Mouse (Mus musculus) macrophage (primary cell): ENCODE measurements at regions not wholly inside any gene's neighbourhood (a gene's known extent, or its start where the extent isn't known, plus 50 kb on each side); places are given as distances from the start of the nearest gene placed in this dataset.

Source experiments
- H3K27ac ChIP-seq: fragments of 350-480 bp; formaldehyde crosslinking; 2 replicates; pipeline ENCODE4 v1.9.0; 2021
- H3K36me3 ChIP-seq: fragments of 350-480 bp; formaldehyde crosslinking; 2 replicates; pipeline ENCODE4 v1.9.0; 2021; ENCODE audit errors: inconsistent target
- H3K4me3 ChIP-seq: fragments of 350-480 bp; formaldehyde crosslinking; 2 replicates; pipeline ENCODE4 v1.9.0; 2021; ENCODE audit errors: inconsistent target
- H3K79me2 ChIP-seq: fragments of 350-480 bp; formaldehyde crosslinking; 2 replicates; pipeline ENCODE4 v1.9.0; 2021; ENCODE audit errors: inconsistent target
- WGBS: methylation state at CpG from one replicate; pipeline ENCODE4 v1.1.7; 2026; ENCODE audit warnings: inconsistent platforms; ENCODE audit not compliant: missing documents; 5-methylcytosine and 5-hydroxymethylcytosine counted together

DNA sequence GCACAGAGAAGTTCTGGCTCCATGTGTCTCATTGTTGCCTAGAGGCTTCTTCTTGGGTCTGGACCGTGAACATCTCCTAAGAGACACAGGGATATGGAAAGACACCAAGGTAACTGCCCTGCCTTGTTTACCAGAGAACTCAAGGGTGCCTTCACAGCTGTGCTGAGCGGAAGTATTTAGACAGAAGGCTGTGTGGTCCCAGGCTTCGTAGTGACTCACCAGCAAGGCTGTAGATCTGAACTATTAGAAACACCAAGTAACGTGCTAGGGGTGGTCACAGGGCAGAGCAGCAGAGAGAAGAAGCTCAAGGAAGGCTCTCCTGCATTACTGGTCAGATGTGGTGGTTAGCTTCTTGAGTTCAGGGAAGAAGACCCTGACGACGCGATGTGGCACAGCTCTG is 51.6 kb upstream of the Lpp start:
- no peak overlapping the region for H3K27ac ChIP-seq
- no peaks in the 10 kb centered on the region for H3K36me3 ChIP-seq
- no peak overlapping the region for H3K4me3 ChIP-seq
- no peaks in the 10 kb centered on the region for H3K79me2 ChIP-seq
- WGBS, result 90% methylated on average over 7 of the region's 7 CpGs

DNA sequence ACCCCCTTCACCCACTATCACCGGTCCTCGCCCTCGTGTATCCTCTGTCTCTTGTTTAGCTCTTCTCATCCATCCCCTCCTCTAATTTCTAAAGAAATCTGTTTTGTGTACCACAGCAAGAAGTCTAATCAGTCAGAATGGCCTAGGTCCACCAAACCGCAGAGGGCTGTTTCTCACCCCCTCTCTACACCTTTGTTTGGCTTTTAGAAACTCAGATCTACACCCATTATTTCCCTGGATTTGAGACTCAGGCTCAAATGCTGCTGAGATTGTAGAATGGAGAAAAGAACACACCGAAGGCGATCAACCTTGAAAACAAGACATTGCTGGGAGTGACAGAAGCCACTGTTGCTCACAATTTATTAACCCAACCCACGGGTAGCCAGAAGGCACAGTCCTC is 52.7 kb upstream of the Lpp start:
- WGBS, result 95% methylated on average over 7 of the region's 7 CpGs
- Histone ChIP-seq H3K27ac (no peak overlapping the region), H3K36me3 (no peaks in the 10 kb centered on the region), H3K4me3 (no peak overlapping the region), H3K79me2 (no peaks in the 10 kb centered on the region)

DNA sequence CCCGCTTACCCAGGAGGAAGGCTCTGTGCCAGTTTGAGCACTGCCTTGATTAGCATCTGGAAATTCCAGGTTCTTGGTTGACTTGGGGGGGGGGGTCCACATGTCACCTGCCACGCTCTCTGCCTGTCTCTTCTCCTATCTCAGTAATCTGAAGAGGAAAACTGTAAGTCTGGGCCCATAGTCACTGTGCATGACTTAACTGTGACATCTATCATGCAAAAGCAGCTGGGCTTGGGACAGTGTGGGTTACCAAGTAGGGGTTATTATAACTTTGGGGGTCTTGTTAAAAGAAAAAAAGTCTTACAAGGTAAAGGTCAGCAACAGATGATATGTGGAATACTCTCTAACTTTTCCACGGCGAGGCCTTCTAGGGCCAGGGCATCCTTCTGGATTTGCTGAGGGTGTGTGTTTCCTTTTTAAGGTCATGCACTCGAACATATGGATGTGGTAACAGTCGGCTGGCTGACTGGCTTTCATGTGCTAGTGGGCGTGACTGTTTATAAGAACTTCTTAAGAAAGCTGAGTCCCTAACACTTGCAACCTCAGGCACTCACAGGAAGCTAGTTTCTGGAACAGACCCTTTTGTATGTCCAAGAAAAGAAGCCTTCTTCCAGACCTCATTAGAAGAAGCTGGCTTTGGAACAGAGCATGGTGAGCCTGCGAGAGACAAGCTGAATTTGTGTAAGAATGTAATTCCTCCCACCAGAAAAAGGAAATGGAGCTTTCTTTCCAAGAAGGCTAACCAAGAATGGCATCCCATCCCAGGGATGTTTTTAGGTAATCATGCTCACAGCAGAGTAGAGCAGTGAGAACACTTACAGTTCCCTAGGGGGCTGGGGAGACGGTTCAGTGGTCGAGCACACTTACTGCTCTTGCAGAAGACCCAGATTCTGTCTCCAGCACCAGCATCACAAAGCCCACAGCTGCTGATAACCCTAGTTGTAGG is 53.7 kb upstream of the Lpp start:
- H3K4me3 ChIP-seq, result no peak overlapping the region
- no peak overlapping the region for H3K27ac ChIP-seq
- no peaks in the 10 kb centered on the region for H3K79me2 ChIP-seq
- 75% methylated on average over 10 of the region's 10 CpGs for WGBS
- no peaks in the 10 kb centered on the region for H3K36me3 ChIP-seq

DNA sequence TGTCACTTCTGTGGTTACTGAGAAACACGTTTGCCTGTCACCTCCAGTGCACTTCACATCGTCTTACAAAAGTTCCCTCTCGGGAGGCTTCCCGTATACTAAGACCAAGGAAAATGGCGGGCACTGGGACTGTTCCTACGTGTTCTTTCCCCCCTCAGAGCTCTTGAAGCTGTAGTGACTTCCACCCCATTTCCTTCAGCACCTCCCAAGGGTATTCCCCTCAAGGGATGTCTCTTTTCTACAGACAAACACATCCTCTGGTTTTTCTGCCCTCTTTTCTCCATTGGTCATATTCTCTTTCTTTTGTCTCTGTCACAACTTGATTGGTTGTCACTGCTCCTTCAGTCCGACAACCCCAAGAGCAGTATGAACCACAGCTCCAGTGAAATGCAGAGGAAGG is 54.9 kb upstream of the Lpp start:
- Histone ChIP-seq H3K27ac (no peak overlapping the region), H3K36me3 (no peaks in the 10 kb centered on the region), H3K79me2 (no peaks in the 10 kb centered on the region), H3K4me3 (no peak overlapping the region)
- WGBS, result 90% methylated on average over 7 of the region's 7 CpGs

DNA sequence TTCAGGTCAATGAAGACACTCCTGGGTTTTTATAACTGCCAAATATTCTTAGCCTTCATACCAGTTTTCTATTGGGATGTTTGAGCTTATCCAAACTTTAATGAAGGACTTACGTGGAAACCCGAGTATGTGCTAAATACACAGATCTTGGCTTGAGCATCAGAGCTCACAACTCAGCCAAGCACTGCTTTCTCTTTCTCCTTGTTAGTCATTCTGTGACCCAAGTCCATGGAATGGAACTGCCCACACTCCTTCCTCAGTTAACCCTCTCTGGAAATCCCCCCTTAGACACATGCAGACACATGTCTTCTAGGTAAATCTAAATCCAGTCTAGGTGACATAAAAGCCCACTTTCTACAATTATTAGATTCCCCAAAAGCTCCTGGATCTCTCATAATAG is 58.9 kb upstream of the Lpp start:
- Histone ChIP-seq H3K36me3 (no peaks in the 10 kb centered on the region), H3K79me2 (no peaks in the 10 kb centered on the region), H3K27ac (no peak overlapping the region), H3K4me3 (no peak overlapping the region)
- WGBS, result 97% methylated on average over 2 of the region's 2 CpGs

DNA sequence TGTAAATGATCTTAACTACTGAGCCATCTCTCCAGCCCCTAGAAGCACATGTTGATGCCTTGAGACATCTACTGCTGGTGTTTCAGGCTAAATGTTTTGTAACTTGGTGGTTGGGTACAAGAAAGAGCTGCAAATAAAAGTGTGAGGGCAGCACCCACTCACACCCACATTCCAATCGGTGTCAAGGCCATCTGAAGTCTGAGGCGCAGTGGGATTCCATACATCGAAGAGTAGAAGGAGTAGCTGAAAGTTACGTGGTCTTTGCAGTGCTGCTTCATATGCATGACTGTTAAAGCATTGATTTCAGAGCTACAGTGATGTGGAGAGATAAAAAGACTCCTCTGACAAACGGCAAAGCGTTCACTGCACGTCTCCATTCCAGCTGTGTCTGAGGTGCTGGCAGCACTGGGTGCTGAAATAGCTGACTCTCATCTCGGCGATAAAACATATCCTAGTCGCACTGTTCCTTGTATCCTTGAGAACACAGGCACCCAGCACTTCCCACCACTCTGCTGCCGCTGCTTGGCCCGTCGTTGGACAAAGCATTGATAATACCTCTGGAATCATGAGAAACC is 61.8 kb upstream of the Lpp start:
- Histone ChIP-seq H3K36me3 (no peaks in the 10 kb centered on the region), H3K4me3 (no peak overlapping the region), H3K79me2 (no peaks in the 10 kb centered on the region), H3K27ac (no peak overlapping the region)
- WGBS, result 97% methylated on average over 13 of the region's 13 CpGs

DNA sequence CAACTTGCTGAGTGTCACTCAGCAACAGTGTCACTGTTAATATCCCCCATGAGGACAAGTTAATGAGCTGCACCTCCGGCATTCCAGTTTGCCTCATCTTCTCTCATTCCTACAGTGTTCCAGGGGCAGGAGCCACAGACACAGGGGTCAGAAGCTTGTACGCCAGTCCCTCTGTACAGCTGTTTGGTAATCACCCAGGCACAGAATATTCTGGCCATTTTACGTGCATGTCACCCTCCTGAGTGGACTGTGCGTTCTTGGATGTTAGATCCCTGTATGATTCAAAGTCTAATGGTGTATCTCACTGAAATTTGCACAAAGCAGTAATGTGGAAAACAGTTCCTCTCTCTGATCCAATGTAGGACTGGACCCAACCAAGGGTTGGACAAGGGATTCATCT is 66.7 kb upstream of the Lpp start:
- Histone ChIP-seq H3K36me3 (no peaks in the 10 kb centered on the region), H3K79me2 (no peaks in the 10 kb centered on the region), H3K4me3 (no peak overlapping the region), H3K27ac (no peak overlapping the region)
- 100% methylated on average over 4 of the region's 4 CpGs for WGBS

DNA sequence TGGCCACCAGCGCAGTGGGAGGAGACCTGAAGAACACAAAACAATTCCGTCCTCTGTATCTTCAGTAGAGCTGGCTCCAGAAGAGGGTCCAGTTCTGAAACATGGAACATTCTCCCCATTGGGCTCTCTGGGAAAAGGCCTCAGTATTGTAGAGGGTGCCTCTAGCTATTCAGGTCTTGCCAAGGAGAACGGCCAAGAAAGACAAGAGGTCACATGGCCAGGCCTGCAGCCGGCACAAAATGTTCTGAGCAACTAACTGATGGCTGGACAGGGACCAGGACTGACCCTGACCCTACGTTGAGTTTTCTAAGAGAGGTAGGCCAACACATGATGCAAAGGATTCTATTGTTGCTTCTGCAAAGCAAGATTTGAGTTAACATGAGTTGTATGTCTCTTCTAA is 67.3 kb upstream of the Lpp start:
- no peak overlapping the region for H3K4me3 ChIP-seq
- WGBS, result 94% methylated on average over 5 of the region's 5 CpGs
- H3K36me3 ChIP-seq, result no peaks in the 10 kb centered on the region
- H3K27ac ChIP-seq, result no peak overlapping the region
- no peaks in the 10 kb centered on the region for H3K79me2 ChIP-seq

DNA sequence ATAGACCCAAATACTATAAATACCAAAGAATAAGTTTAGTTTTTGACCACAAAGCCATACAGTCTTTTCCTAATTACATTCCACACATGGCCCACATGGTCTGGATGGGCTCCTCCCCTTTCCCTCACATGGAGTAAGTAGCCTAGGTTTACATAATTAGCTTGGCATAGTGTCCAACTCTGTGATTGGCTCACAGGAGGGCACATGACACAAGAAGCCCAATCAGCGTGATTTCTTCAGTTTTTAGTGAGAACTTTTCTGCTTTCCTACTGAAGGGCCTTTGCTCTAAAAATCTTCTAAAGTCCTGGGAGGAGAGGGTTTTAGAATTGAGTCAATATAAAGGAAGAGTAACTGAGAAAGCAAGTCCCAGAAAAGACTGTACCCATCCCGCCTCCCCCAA is 68.4 kb upstream of the Lpp start:
- Histone ChIP-seq H3K36me3 (no peaks in the 10 kb centered on the region), H3K27ac (no peak overlapping the region), H3K79me2 (no peaks in the 10 kb centered on the region), H3K4me3 (no peak overlapping the region)
- 96% methylated on average over 2 of the region's 2 CpGs for WGBS

DNA sequence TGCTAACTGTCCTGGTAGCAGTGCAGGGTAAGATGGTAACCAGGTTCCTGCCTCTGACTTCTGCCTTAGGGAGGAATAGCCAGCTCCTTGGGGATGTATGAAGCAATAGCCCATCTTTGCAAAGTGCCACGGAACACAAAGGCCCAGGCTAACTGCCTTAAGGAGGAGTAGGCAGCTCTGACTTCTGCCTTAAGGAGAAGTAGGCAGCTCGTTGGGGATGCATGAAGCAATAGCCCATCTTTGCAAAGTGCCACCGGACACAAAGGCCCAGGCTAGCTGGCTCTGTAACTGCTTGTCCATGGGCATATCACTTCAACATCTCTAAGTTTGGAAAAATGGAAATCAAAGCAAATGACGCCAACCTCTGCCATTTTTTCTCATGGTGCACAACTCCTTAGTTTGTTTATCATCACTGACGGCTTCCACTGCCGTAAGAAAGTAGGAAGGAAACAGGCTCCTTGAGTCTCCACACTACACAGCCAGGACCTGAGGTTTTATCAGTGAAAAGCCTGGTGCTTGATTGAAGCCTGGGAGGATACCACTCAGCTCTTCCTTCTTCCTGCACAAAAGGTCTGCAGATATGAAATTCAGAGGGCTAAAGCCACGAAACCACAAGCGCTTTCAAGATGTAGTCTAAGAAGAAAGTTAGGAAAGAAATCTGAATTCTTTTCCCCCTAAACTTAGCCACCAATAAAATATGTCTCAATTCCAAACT is 74.4 kb upstream of the Lpp start:
- 46% methylated on average over 8 of the region's 8 CpGs for WGBS
- H3K79me2 ChIP-seq, result no peaks in the 10 kb centered on the region
- no peak overlapping the region for H3K27ac ChIP-seq
- no peaks in the 10 kb centered on the region for H3K36me3 ChIP-seq
- no peak overlapping the region for H3K4me3 ChIP-seq

DNA sequence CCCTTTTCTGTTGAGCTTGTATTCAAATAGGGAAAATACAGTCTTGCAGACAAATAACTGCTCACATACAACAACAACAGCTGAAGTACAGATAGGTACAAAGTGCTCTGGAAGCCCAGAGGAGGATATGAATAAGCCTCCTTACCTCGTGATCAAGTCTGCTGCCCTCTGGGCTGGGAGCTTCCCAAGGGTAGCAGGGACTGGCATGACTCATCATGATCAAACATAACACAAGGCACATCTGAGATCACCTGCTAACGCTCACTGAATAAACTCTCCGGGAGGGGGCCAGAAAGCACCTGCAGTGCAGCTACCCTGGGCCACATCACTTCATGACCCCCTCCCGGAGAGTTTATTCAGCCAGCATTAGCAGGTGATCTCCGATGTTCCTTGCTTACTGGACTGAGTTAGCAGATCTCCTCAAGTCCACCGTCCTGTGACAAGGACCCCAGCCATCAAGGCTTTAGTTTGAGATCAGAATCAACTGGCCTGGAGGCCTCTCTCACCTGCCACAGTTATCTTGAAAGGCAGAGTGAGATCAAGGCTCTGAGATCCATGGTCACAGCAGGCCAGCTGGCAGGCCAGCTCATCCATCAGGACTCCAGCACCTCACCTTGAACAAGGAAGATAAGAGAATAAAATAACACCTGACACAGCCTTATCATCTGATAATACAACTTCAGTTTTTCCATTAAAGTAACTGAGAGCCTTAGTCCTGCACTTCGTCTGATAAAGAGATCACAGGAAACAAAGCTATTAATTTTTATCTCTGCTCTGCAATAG is 79.6 kb upstream of the Lpp start:
- H3K79me2 ChIP-seq, result no peaks in the 10 kb centered on the region
- H3K36me3 ChIP-seq, result no peaks in the 10 kb centered on the region
- 90% methylated on average over 7 of the region's 7 CpGs for WGBS
- no peak overlapping the region for H3K4me3 ChIP-seq
- H3K27ac ChIP-seq, result no peak overlapping the region

DNA sequence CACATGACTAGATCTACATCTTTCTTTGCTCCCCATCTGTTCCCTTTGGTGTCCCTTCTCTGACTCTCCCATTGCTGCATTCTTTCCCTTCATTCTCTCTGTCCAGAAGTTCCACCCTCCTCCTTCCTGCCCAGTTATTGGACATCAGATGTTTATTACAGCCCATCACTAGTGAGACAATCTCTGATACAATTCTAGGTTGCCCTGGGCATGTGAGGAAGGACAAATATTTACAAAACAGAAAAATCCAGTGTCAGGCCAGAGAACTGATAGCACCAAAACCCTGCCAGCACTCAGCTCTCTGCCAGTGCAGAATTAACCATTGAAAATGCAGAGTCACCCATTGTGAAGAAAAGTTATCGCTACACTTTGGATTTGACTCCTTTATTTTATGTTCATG is 87.9 kb upstream of the Lpp start:
- 100% methylated on average over 1 of the region's 1 CpGs for WGBS
- no peaks in the 10 kb centered on the region for H3K79me2 ChIP-seq
- no peaks in the 10 kb centered on the region for H3K36me3 ChIP-seq
- H3K4me3 ChIP-seq, result no peak overlapping the region
- H3K27ac ChIP-seq, result no peak overlapping the region

DNA sequence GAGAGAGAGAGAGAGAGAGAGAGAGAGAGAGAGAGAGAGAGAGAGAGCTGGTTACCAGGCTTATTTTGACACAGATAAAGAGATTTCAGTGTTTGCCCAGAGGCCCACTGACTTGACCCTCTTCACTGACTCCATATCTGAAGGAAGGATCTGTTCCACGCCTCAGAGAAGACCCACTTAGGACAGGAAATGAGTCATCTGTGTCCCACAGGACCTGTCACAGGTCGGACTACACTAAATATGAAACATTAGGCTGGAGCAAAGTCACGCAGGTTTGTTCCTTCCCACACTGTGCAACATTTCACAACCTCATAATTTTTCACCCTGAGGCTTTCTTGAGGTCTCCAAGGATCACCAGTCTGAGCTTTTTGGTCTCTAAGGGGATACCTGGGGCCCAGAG is 96.5 kb upstream of the Lpp start:
- WGBS, result 67% methylated on average over 3 of the region's 3 CpGs
- Histone ChIP-seq H3K79me2 (no peaks in the 10 kb centered on the region), H3K36me3 (no peaks in the 10 kb centered on the region), H3K4me3 (no peak overlapping the region), H3K27ac (no peak overlapping the region)

DNA sequence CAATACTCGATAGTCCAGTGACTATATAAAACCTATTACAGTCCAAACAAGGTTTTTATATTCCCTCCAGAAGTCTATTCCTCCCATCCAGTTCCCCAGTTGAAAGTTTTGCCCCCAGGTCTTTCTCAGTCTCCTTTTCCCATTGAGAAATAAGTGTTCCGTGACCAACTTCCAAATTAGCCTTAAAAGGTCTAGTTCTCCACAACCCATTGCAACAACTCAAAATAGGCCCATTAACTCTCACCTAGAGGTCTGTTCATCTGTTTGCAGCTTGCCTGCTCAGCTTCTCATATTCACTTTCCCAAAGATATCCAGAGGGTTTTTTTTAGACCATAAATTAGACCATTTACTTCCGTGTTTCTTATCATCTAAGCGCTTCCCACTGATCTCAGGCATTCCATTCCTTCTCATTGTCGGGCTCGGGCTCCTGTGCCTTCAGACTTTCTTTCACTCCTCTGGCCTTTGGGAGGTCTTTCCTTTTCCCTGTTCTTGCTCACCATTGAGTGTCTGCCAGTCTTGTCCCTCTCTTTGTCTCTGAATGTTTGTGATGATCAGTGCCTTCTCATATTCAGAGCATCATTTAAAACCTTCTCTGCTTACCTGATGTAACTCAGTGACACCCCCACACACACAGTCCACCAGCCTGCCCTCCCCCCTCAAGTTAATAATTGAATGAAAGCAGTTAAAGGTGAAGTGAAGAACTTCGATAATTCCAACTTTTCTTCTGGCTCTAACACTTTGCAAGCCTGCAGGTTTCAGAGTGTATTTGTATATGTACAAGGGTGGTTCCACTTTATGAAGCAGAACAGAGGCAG is 97.5 kb upstream of the Lpp start:
- H3K36me3 ChIP-seq, result no peaks in the 10 kb centered on the region
- H3K79me2 ChIP-seq, result no peaks in the 10 kb centered on the region
- WGBS, result 94% methylated on average over 7 of the region's 7 CpGs
- no peak overlapping the region for H3K4me3 ChIP-seq
- no peak overlapping the region for H3K27ac ChIP-seq
